Mouse (Mus musculus) gastrocnemius, postnatal 10 days (tissue): Measurements from ENCODE around the gene Zbtb40. TPM values are rescaled to one million over a fixed set of nuclear protein-coding genes. Genes with fewer than 3 reads are reported as not detected.
A peak's percentile ranks its signal among the peaks of the same experiment; 100 is the strongest.

Source experiments
- DNase-seq: peaks from one replicate; pipeline ENCODE4 v3.0.0; 2021; ENCODE audit warnings: mixed read lengths
- total RNA-seq, 2 experiments: library from RNA; stranded (reverse); gene quantifications; 2 replicates each; pipeline ENCODE4 v1.2.3; 2021

Gene Zbtb40
- total RNA-seq, 2 experiments from 2014 or later, result 3.5 to 5.0 TPM

GRCm38 (mm10) chr4:137033115-137033887 is 15.3 kb downstream of the Zbtb40 start:
- DNase-seq, result no peak

- no peak for DNase-seq
Observed at GRCm38 (mm10) chr4:137032456-137032855, 16.1 kb downstream of the Zbtb40 start.

- no peak for DNase-seq
Observed at GRCm38 (mm10) chr4:137031319-137031718, 17.3 kb downstream of the Zbtb40 start.

GRCm38 (mm10) chr4:137029348-137029747 is 19.3 kb downstream of the Zbtb40 start:
- DNase-seq, result no peak

- no peak for DNase-seq
Observed at GRCm38 (mm10) chr4:137027051-137027450, 21.6 kb downstream of the Zbtb40 start.

GRCm38 (mm10) chr4:137025570-137025969 is 23.0 kb downstream of the Zbtb40 start:
- no peak for DNase-seq

- no peak for DNase-seq
Observed at GRCm38 (mm10) chr4:137025133-137025532, 23.5 kb downstream of the Zbtb40 start.

GRCm38 (mm10) chr4:137020065-137020464 is 28.5 kb downstream of the Zbtb40 start:
- DNase-seq, result no peak

- DNase-seq, result no peak
Observed at GRCm38 (mm10) chr4:137015934-137016333, 32.7 kb downstream of the Zbtb40 start.

GRCm38 (mm10) chr4:137015476-137015856 is 33.1 kb downstream of the Zbtb40 start:
- DNase-seq, result no peak

- no peak for DNase-seq
Observed at GRCm38 (mm10) chr4:137014654-137015475, 33.7 kb downstream of the Zbtb40 start.

GRCm38 (mm10) chr4:137014124-137014523 is 34.5 kb downstream of the Zbtb40 start:
- no peak for DNase-seq

GRCm38 (mm10) chr4:137006966-137007365 is 41.6 kb downstream of the Zbtb40 start:
- DNase-seq, result no peak

GRCm38 (mm10) chr4:137001825-137002224 is 46.8 kb downstream of the Zbtb40 start:
- DNase-seq, result no peak

GRCm38 (mm10) chr4:137001020-137001419 is 47.6 kb downstream of the Zbtb40 start:
- DNase-seq, result no peak

GRCm38 (mm10) chr4:136998371-136998770 is 50.2 kb downstream of the Zbtb40 start:
- no peak for DNase-seq

- DNase-seq, result no peak
Observed at GRCm38 (mm10) chr4:136997723-136998345, 50.8 kb downstream of the Zbtb40 start.

GRCm38 (mm10) chr4:136996933-136997332 is 51.7 kb downstream of the Zbtb40 start:
- no peak for DNase-seq

- no peak for DNase-seq
Observed at GRCm38 (mm10) chr4:136995361-136995760, 53.2 kb downstream of the Zbtb40 start.

- DNase-seq, result no peak
Observed at GRCm38 (mm10) chr4:136981993-136982695, 66.5 kb downstream of the Zbtb40 start.

- DNase-seq, result peak; percentile 50
Observed at GRCm38 (mm10) chr4:136981347-136981746, 67.3 kb downstream of the Zbtb40 start.

GRCm38 (mm10) chr4:136980921-136981320 is 67.7 kb downstream of the Zbtb40 start:
- no peak for DNase-seq
